Mouse (Mus musculus): Measurements from ENCODE around the gene Gm37240. TPM values are rescaled to one million over a fixed set of nuclear protein-coding genes. Genes with fewer than 3 reads are reported as not detected.

The Gm37240 gene
- polyA plus RNA-seq, 1 experiment from 2014 or later, result 11.4 TPM

GRCm38 (mm10) chr3:85203659-85204058 lies 683.7 kb downstream of the Gm37240 start:
- H3K4me1 ChIP-seq (ENCODE audit: control insufficient read depth, insufficient read depth, low read length), result no peaks in the 10 kb centered on the region
- no peaks in the 10 kb centered on the region for H3K36me3 ChIP-seq (ENCODE audit: control insufficient read depth, insufficient read depth, low read length)
- H3K9me3 ChIP-seq (replicated peaks; ENCODE audit: control insufficient read depth, low read length), result no peaks in the 10 kb centered on the region
- no peak overlapping the region for H3K27ac ChIP-seq (ENCODE audit: low read length)
- H3K27me3 ChIP-seq (ENCODE audit: control insufficient read depth, insufficient read depth, low read length), result no peaks in the 10 kb centered on the region
- H3K4me2 ChIP-seq (ENCODE audit: low read depth, low read length), result no peak overlapping the region
- no peak overlapping the region for H3K9ac ChIP-seq (ENCODE audit: low read length)
- H3K4me3 ChIP-seq (replicated peaks; ENCODE audit: low read length), result no peak overlapping the region
- ATAC-seq (ENCODE audit: insufficient read depth, low FRiP score), result no peak
- WGBS, result 42% methylated on average over 9 of the region's 9 CpGs

- no peak for ATAC-seq (ENCODE audit: insufficient read depth, low FRiP score)
- H3K4me3 ChIP-seq (replicated peaks; ENCODE audit: low read length), result no peak overlapping the region
- no peak overlapping the region for H3K4me2 ChIP-seq (ENCODE audit: low read depth, low read length)
- H3K4me1 ChIP-seq (ENCODE audit: control insufficient read depth, insufficient read depth, low read length), result no peaks in the 10 kb centered on the region
- no peak overlapping the region for H3K27ac ChIP-seq (ENCODE audit: low read length)
- no peaks in the 10 kb centered on the region for H3K9me3 ChIP-seq (replicated peaks; ENCODE audit: control insufficient read depth, low read length)
- no peak overlapping the region for H3K9ac ChIP-seq (ENCODE audit: low read length)
- no peaks in the 10 kb centered on the region for H3K27me3 ChIP-seq (ENCODE audit: control insufficient read depth, insufficient read depth, low read length)
- 32% methylated on average over 3 of the region's 3 CpGs for WGBS
- no peaks in the 10 kb centered on the region for H3K36me3 ChIP-seq (ENCODE audit: control insufficient read depth, insufficient read depth, low read length)
Measured at GRCm38 (mm10) chr3:85202726-85203125, 684.6 kb downstream of the Gm37240 start.

- H3K4me2 ChIP-seq (ENCODE audit: low read depth, low read length), result no peak overlapping the region
- no peaks in the 10 kb centered on the region for H3K27me3 ChIP-seq (ENCODE audit: control insufficient read depth, insufficient read depth, low read length)
- H3K4me3 ChIP-seq (replicated peaks; ENCODE audit: low read length), result no peak overlapping the region
- 87% methylated on average over 4 of the region's 4 CpGs for WGBS
- H3K4me1 ChIP-seq (ENCODE audit: control insufficient read depth, insufficient read depth, low read length), result no peaks in the 10 kb centered on the region
- H3K9me3 ChIP-seq (replicated peaks; ENCODE audit: control insufficient read depth, low read length), result no peaks in the 10 kb centered on the region
- ATAC-seq (ENCODE audit: insufficient read depth, low FRiP score), result no peak
- H3K36me3 ChIP-seq (ENCODE audit: control insufficient read depth, insufficient read depth, low read length), result no peaks in the 10 kb centered on the region
- H3K27ac ChIP-seq (ENCODE audit: low read length), result no peak overlapping the region
- no peak overlapping the region for H3K9ac ChIP-seq (ENCODE audit: low read length)
Measured at GRCm38 (mm10) chr3:85201785-85202184, 685.5 kb downstream of the Gm37240 start.

GRCm38 (mm10) chr3:85198496-85198895 lies 688.8 kb downstream of the Gm37240 start:
- no peaks in the 10 kb centered on the region for H3K4me1 ChIP-seq (ENCODE audit: control insufficient read depth, insufficient read depth, low read length)
- no peak overlapping the region for H3K9ac ChIP-seq (ENCODE audit: low read length)
- no peak overlapping the region for H3K4me3 ChIP-seq (replicated peaks; ENCODE audit: low read length)
- H3K36me3 ChIP-seq (ENCODE audit: control insufficient read depth, insufficient read depth, low read length), result no peaks in the 10 kb centered on the region
- no peaks in the 10 kb centered on the region for H3K9me3 ChIP-seq (replicated peaks; ENCODE audit: control insufficient read depth, low read length)
- H3K27me3 ChIP-seq (ENCODE audit: control insufficient read depth, insufficient read depth, low read length), result no peaks in the 10 kb centered on the region
- no peak overlapping the region for H3K27ac ChIP-seq (ENCODE audit: low read length)
- H3K4me2 ChIP-seq (ENCODE audit: low read depth, low read length), result no peak overlapping the region
- WGBS, result 70% methylated on average over 3 of the region's 3 CpGs
- ATAC-seq (ENCODE audit: insufficient read depth, low FRiP score), result no peak

GRCm38 (mm10) chr3:85197148-85197547 lies 690.2 kb downstream of the Gm37240 start:
- no peaks in the 10 kb centered on the region for H3K4me1 ChIP-seq (ENCODE audit: control insufficient read depth, insufficient read depth, low read length)
- no peaks in the 10 kb centered on the region for H3K36me3 ChIP-seq (ENCODE audit: control insufficient read depth, insufficient read depth, low read length)
- H3K9ac ChIP-seq (ENCODE audit: low read length), result no peak overlapping the region
- no peak for ATAC-seq (ENCODE audit: insufficient read depth, low FRiP score)
- H3K4me2 ChIP-seq (ENCODE audit: low read depth, low read length), result no peak overlapping the region
- 70% methylated on average over 6 of the region's 6 CpGs for WGBS
- H3K9me3 ChIP-seq (replicated peaks; ENCODE audit: control insufficient read depth, low read length), result no peaks in the 10 kb centered on the region
- H3K27me3 ChIP-seq (ENCODE audit: control insufficient read depth, insufficient read depth, low read length), result no peaks in the 10 kb centered on the region
- H3K27ac ChIP-seq (ENCODE audit: low read length), result no peak overlapping the region
- H3K4me3 ChIP-seq (replicated peaks; ENCODE audit: low read length), result no peak overlapping the region

GRCm38 (mm10) chr3:85196591-85196990 lies 690.7 kb downstream of the Gm37240 start:
- ATAC-seq (ENCODE audit: insufficient read depth, low FRiP score), result no peak
- H3K27me3 ChIP-seq (ENCODE audit: control insufficient read depth, insufficient read depth, low read length), result no peaks in the 10 kb centered on the region
- WGBS, result 67% methylated on average over 4 of the region's 4 CpGs

GRCm38 (mm10) chr3:85195068-85195481 lies 692.2 kb downstream of the Gm37240 start:
- 0 out of 2 replicates have a peak overlapping the region, but pooled peaks have one; percentile 17 for H3K9ac ChIP-seq (ENCODE audit: low read length)
- H3K27ac ChIP-seq (ENCODE audit: low read length), result no peak overlapping the region
- no peaks in the 10 kb centered on the region for H3K4me1 ChIP-seq (ENCODE audit: control insufficient read depth, insufficient read depth, low read length)
- peak overlapping the region; percentile 20 for H3K4me2 ChIP-seq (ENCODE audit: low read depth, low read length)
- no peaks in the 10 kb centered on the region for H3K36me3 ChIP-seq (ENCODE audit: control insufficient read depth, insufficient read depth, low read length)
- 49% methylated on average over 8 of the region's 8 CpGs for WGBS
- ATAC-seq (ENCODE audit: insufficient read depth, low FRiP score), result no peak
- peak overlapping the region; percentile 30 for H3K4me3 ChIP-seq (replicated peaks; ENCODE audit: low read length)
- H3K27me3 ChIP-seq (ENCODE audit: control insufficient read depth, insufficient read depth, low read length), result no peaks in the 10 kb centered on the region
- no peaks in the 10 kb centered on the region for H3K9me3 ChIP-seq (replicated peaks; ENCODE audit: control insufficient read depth, low read length)

More at GRCm38 (mm10) chr3:85196591-85196990, 690.7 kb downstream of the Gm37240 start:
- Histone ChIP-seq H3K36me3 (ENCODE audit: control insufficient read depth, insufficient read depth, low read length) (no peaks in the 10 kb centered on the region), H3K9me3 (replicated peaks; ENCODE audit: control insufficient read depth, low read length) (no peaks in the 10 kb centered on the region), H3K4me2 (ENCODE audit: low read depth, low read length) (no peak overlapping the region), H3K9ac (ENCODE audit: low read length) (no peak overlapping the region), H3K4me3 (replicated peaks; ENCODE audit: low read length) (no peak overlapping the region), H3K27ac (ENCODE audit: low read length) (no peak overlapping the region), H3K4me1 (ENCODE audit: control insufficient read depth, insufficient read depth, low read length) (no peaks in the 10 kb centered on the region)

GRCm38 (mm10) chr3:85189791-85190190 lies 697.5 kb downstream of the Gm37240 start:
- Histone ChIP-seq H3K9ac (ENCODE audit: low read length) (no peak overlapping the region), H3K4me2 (ENCODE audit: low read depth, low read length) (no peak overlapping the region), H3K27me3 (ENCODE audit: control insufficient read depth, insufficient read depth, low read length) (no peaks in the 10 kb centered on the region), H3K9me3 (replicated peaks; ENCODE audit: control insufficient read depth, low read length) (no peaks in the 10 kb centered on the region), H3K27ac (ENCODE audit: low read length) (no peak overlapping the region), H3K4me1 (ENCODE audit: control insufficient read depth, insufficient read depth, low read length) (peaks cover 4% of the 10 kb centered on the region; the same call in 1 of the 2 replicates), H3K4me3 (replicated peaks; ENCODE audit: low read length) (no peak overlapping the region), H3K36me3 (ENCODE audit: control insufficient read depth, insufficient read depth, low read length) (no peaks in the 10 kb centered on the region)
- WGBS, result 59% methylated on average over 8 of the region's 8 CpGs
- no peak for ATAC-seq (ENCODE audit: insufficient read depth, low FRiP score)

GRCm38 (mm10) chr3:85188364-85188763 lies 699.0 kb downstream of the Gm37240 start:
- no peak overlapping the region for H3K4me2 ChIP-seq (ENCODE audit: low read depth, low read length)
- H3K27ac ChIP-seq (ENCODE audit: low read length), result no peak overlapping the region
- H3K27me3 ChIP-seq (ENCODE audit: control insufficient read depth, insufficient read depth, low read length), result no peaks in the 10 kb centered on the region
- H3K9me3 ChIP-seq (replicated peaks; ENCODE audit: control insufficient read depth, low read length), result no peaks in the 10 kb centered on the region
- H3K4me3 ChIP-seq (replicated peaks; ENCODE audit: low read length), result no peak overlapping the region
- H3K9ac ChIP-seq (ENCODE audit: low read length), result no peak overlapping the region
- peaks cover 7% of the 10 kb centered on the region for H3K4me1 ChIP-seq (ENCODE audit: control insufficient read depth, insufficient read depth, low read length)
- H3K36me3 ChIP-seq (ENCODE audit: control insufficient read depth, insufficient read depth, low read length), result no peaks in the 10 kb centered on the region
- WGBS, result 44% methylated on average over 5 of the region's 5 CpGs
- ATAC-seq (ENCODE audit: insufficient read depth, low FRiP score), result no peak

- H3K4me2 ChIP-seq (ENCODE audit: low read depth, low read length), result peak overlapping the region; percentile 23; the same call in 1 of the 2 replicates
- no peaks in the 10 kb centered on the region for H3K9me3 ChIP-seq (replicated peaks; ENCODE audit: control insufficient read depth, low read length)
- no peak overlapping the region for H3K9ac ChIP-seq (ENCODE audit: low read length)
- H3K27me3 ChIP-seq (ENCODE audit: control insufficient read depth, insufficient read depth, low read length), result no peaks in the 10 kb centered on the region
- no peak overlapping the region for H3K4me3 ChIP-seq (replicated peaks; ENCODE audit: low read length)
- WGBS, result 40% methylated on average over 19 of the region's 19 CpGs
- H3K36me3 ChIP-seq (ENCODE audit: control insufficient read depth, insufficient read depth, low read length), result no peaks in the 10 kb centered on the region
- ATAC-seq (ENCODE audit: insufficient read depth, low FRiP score), result no peak
- peaks cover 7% of the 10 kb centered on the region for H3K4me1 ChIP-seq (ENCODE audit: control insufficient read depth, insufficient read depth, low read length)
- no peak overlapping the region for H3K27ac ChIP-seq (ENCODE audit: low read length)
Measured at GRCm38 (mm10) chr3:85186661-85187076, 700.6 kb downstream of the Gm37240 start.
